Mouse (Mus musculus) bone marrow, adult 2 months (tissue): ENCODE data around the gene Aldh3b3. TPM values are rescaled to one million over a fixed set of nuclear protein-coding genes. Genes with fewer than 3 reads are reported as not detected.
"Not testable (repeated sequence)": the region's sequence is repeated elsewhere in the genome, so short reads cannot be mapped to it uniquely, and the experiment has no call there.

Experiments
- H3K27ac ChIP-seq: fragments of 200-500 bp; 2 replicates; pipeline ENCODE4 v1.5.1; 2012; ENCODE audit warnings: low read depth, mild to moderate bottlenecking, control low read depth, inconsistent platforms, low read length; ENCODE audit not compliant: control insufficient read depth, poor library complexity, insufficient read depth
- H3K4me1 ChIP-seq: fragments of 200-500 bp; 2 replicates; pipeline ENCODE4 v1.6.1; 2011; ENCODE audit warnings: low read length; ENCODE audit not compliant: control insufficient read depth, insufficient read depth
- H3K4me3 ChIP-seq: fragments of 200-500 bp; replicated peaks from 2 replicates; pipeline ENCODE3; 2011; ENCODE audit warnings: mild to moderate bottlenecking, low read depth, low read length, control low read depth; ENCODE audit not compliant: control insufficient read depth
- CTCF ChIP-seq: fragments of 200-500 bp; IDR thresholded peaks from 2 replicates; pipeline ENCODE4 v1.5.1; 2011; ENCODE audit warnings: low read length, control low read depth; ENCODE audit not compliant: control insufficient read depth, insufficient read depth
- POLR2A ChIP-seq: fragments of 200-500 bp; IDR thresholded peaks from 2 replicates; pipeline ENCODE4 v1.6.1; 2011; ENCODE audit warnings: low read depth, mild to moderate bottlenecking, control low read depth, low read length, borderline replicate concordance; ENCODE audit not compliant: control insufficient read depth
- WGBS: fragments of 180-500 bp; shearing (Covaris S2); methylation state at CpG from one replicate; pipeline ENCODE4 v1.1.7; 2018; 5-methylcytosine and 5-hydroxymethylcytosine counted together
- polyA plus RNA-seq: library from polyadenylated mRNA; stranded (reverse); fragments of >200 nt; gene quantifications from 2 replicates; pipeline ENCODE4 v1.2.4, GENCODE M21; 2011; ENCODE audit warnings: low replicate concordance; ENCODE audit not compliant: missing spikeins, insufficient read depth, insufficient read length

The Aldh3b3 gene
- polyA plus RNA-seq, 1 experiment, result 4.4 TPM

GRCm38 (mm10) chr19:3955804-3956203, 2.6 kb upstream of the Aldh3b3 start:
- Histone ChIP-seq H3K4me1 (peaks cover 5% of the 10 kb centered on the region; the same call in 1 of the 2 replicates), H3K4me3 (no peak overlapping the region), H3K27ac (no peak overlapping the region)
- no peak for TF ChIP-seq CTCF
- no peak for TF ChIP-seq POLR2A
- 68% methylated on average over 4 of the region's 4 CpGs for WGBS

DNA sequence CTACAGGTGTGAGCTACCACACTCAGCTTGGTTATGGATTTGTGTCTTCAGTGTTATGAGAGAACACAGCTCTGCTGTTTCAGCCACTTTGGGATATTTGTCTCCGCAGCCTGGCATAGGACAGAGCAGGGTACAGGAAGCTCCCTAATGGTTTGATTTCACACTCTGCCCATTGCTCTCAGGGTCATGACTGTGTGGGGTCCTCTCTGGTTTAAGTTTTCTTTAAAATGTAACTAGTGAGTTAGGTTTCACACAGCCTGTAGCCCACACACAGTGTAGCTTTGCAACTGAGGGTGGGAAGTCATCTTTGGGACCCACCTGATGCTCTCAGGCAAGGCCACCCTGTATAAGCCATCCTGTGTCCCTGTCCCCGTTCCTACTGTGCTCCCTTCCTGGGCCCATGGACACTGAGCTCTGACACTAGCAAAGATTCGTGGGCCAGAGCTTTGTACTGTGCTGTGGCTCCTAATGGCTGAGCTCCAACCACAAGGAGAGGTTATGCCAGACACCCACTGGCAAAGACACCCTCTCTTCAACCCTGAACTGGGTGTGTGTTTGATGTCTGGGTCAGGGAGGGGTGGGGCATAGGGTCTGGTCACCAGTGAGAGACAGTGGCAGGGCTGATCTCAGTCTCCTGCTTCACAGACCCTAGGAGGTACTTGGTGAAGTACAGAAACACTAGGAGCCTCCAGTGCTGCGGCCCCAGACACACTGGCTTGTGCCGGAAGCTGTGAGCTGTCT, 979 bp upstream of the Aldh3b3 start:
- H3K4me1 ChIP-seq, H3K27ac ChIP-seq, H3K4me3 ChIP-seq: not testable (repeated sequence)
- WGBS, result 73% methylated on average over 5 of the region's 5 CpGs

DNA sequence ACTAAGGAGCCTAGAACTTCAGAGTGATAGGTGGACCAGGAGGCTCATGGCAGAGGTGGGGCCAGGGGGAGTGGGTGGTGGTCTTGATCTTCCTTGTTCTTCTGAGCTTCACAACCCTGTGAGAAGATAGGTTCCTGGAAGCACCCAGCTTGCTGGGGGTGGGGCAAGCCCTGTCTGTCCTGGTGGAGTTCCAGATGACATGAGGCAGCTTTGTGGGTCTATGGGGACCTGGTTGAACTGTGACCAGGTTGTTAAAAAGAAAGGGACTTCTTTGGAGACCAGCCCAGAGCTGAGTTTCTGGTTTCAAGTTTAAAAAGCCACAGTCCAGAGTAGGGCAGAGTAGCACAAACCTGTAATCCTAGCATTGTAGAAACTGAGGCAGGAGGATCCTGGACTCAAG, 585 bp downstream of the Aldh3b3 start:
- H3K4me1 ChIP-seq, result peaks cover 3% of the 10 kb centered on the region; the same call in 1 of the 2 replicates
- H3K27ac ChIP-seq, result no peak overlapping the region
- TF ChIP-seq POLR2A (no peak), CTCF (no peak)
- H3K4me3 ChIP-seq, result no peak overlapping the region

DNA sequence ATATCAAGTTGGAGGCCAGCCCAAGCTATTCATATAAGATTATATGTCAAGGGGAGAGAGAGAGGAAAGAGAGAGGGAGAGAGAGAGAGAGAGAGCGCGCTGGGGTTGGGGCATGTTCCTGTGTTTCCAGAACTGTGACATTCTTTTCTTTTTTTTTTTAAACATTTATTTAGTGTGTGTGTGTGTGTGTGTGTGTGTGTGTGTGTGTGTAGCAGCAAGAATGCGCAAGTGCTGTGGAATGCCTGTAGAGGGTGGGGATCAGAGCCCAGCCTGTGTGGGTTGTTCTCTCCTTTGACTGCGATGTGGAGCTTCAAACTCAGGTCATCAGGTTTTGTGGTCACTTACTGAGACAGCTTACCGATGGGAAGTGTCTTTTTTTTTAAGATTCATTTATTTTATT, 1.8 kb downstream of the Aldh3b3 start:
- no peak overlapping the region for H3K4me3 ChIP-seq
- no peak for TF ChIP-seq POLR2A
- no peak for TF ChIP-seq CTCF
- peaks cover 2% of the 10 kb centered on the region; the same call in 1 of the 2 replicates for H3K4me1 ChIP-seq
- H3K27ac ChIP-seq, result no peak overlapping the region
- WGBS, result 72% methylated on average over 5 of the region's 5 CpGs

DNA sequence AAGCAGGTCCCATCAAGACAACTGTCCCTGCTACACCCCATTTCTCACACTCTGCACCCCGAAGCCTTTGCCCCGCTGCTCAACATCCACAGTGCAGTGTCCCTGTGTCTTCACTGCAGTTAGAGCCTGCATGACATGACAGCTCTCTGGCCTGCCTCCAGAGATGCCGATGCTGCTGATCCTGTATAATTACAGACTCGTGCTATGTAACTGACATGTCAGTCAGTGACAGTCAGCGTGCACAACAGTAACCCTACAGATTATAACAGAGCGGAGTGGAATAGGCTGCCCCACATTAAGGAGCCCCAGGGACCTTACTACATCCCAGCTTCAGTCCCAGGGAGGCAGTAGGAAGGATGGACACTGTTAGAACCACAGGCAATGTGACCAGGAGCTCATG, 3.4 kb downstream of the Aldh3b3 start:
- not testable (repeated sequence) for H3K4me1 ChIP-seq, H3K4me3 ChIP-seq, H3K27ac ChIP-seq
- WGBS, result 85% methylated on average over 6 of the region's 6 CpGs

- WGBS, result 26% methylated on average over 2 of the region's 2 CpGs
- Histone ChIP-seq H3K4me3 (no peak overlapping the region), H3K27ac (no peak overlapping the region), H3K4me1 (peaks cover 1% of the 10 kb centered on the region; the same call in 1 of the 2 replicates)
- TF ChIP-seq POLR2A (no peak), CTCF (peak; percentile 34; the same call in 1 of the 2 replicates)
Measured at GRCm38 (mm10) chr19:3962469-3962868, 4.0 kb downstream of the Aldh3b3 start.

DNA sequence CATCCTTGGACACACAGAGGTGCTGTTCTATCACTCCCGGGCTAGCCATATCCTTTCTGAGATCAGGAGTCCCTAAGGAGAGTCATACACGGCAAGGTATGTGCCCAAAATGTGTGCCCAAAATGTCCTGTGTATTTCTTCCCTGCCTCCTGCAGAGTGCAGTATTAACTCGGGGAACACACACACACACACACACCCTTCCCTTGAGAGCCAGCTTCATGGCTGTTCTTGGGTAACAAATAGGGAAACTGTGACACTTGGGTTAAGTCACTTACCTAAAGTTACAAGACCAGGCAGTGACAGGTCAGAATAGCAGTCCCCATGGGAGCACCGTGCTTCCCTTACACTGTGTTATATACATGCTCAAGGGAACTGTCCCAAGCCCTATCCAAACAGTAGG, 5.6 kb downstream of the Aldh3b3 start:
- H3K27ac ChIP-seq, result peak overlapping the region; percentile 34; the same call in 1 of the 2 replicates
- TF ChIP-seq CTCF (peak; percentile 28), POLR2A (no peak)

GRCm38 (mm10) chr19:3966330-3967075, 8.1 kb downstream of the Aldh3b3 start:
- WGBS, result 75% methylated on average over 11 of the region's 11 CpGs
- Histone ChIP-seq H3K4me1 (peaks cover 1% of the 10 kb centered on the region; the same call in 1 of the 2 replicates), H3K27ac (peak overlapping the region; percentile 26; the same call in 1 of the 2 replicates), H3K4me3 (no peak overlapping the region)
- TF ChIP-seq CTCF, result 0 out of 2 replicates have a peak, but pooled peaks have one; percentile 15
- TF ChIP-seq POLR2A, result no peak

More for the DNA sequence above, 5.6 kb downstream of the Aldh3b3 start:
- H3K4me1 ChIP-seq, result peaks cover 1% of the 10 kb centered on the region; the same call in 1 of the 2 replicates
- 59% methylated on average over 4 of the region's 4 CpGs for WGBS
- no peak overlapping the region for H3K4me3 ChIP-seq
